Mouse (Mus musculus) myocyte (in vitro differentiated cells): ENCODE measurements around the gene Gm14190.
"Not testable (repeated sequence)": the region's sequence is repeated elsewhere in the genome, so short reads cannot be mapped to it uniquely, and the experiment has no call there.

Experiments used
- E2F4 ChIP-seq: IDR thresholded peaks from one replicate; pipeline ENCODE4 v1.6.1; 2011; ENCODE audit warnings: mild to moderate bottlenecking, control low read depth, moderate library complexity; ENCODE audit not compliant: insufficient read depth
- MAX ChIP-seq: IDR thresholded peaks from one replicate; pipeline ENCODE4 v1.6.1; 2011; ENCODE audit warnings: low read depth, mild to moderate bottlenecking, control low read depth
- MYOD1 ChIP-seq, 3 experiments: IDR thresholded peaks; one replicate each; pipeline ENCODE4 v1.6.1; 2011; ENCODE audit warnings: control low read depth in 2 of 3, low read depth in 2 of 3, mild to moderate bottlenecking in 2 of 3, moderate library complexity in 1 of 3; ENCODE audit not compliant: insufficient read length in 2 of 3, control insufficient read depth in 1 of 3
- POLR2A ChIP-seq: IDR thresholded peaks from one replicate; pipeline ENCODE4 v1.6.1; 2011; ENCODE audit warnings: low read depth, mild to moderate bottlenecking, control low read depth, moderate library complexity; ENCODE audit not compliant: insufficient read length
- POLR2AphosphoS2 ChIP-seq: IDR thresholded peaks from one replicate; pipeline ENCODE4 v1.6.1; 2011; ENCODE audit warnings: low read depth, control low read depth; ENCODE audit not compliant: insufficient read length
- TCF3 ChIP-seq: IDR thresholded peaks from one replicate; pipeline ENCODE4 v1.6.1; 2011; ENCODE audit warnings: low read depth, control low read depth; ENCODE audit not compliant: insufficient read length
- USF1 ChIP-seq: IDR thresholded peaks from one replicate; pipeline ENCODE4 v1.6.1; 2011; ENCODE audit warnings: low read depth, mild to moderate bottlenecking, control low read depth, moderate library complexity

GRCm38 (mm10) chr11:99658467-99659010, 32.0 kb downstream of the Gm14190 start, which contains the start of gene Gm11563:
- not testable (repeated sequence) for TF ChIP-seq POLR2A, MAX, E2F4, USF1, POLR2AphosphoS2
- peak; percentile 21 for TF ChIP-seq TCF3
- TF ChIP-seq MYOD1 (IDR thresholded peaks at IDR 0.05; ENCODE audit: control insufficient read depth in 1 of 3, insufficient read length in 2 of 3, low read depth in 2 of 3): peak in 2 of 3 experiments; percentile 63 to 75
